Mouse (Mus musculus) gastrocnemius, adult 2 months (tissue): Measurements from ENCODE around the gene Tbx22. TPM values are rescaled to one million over a fixed set of nuclear protein-coding genes. Genes with fewer than 3 reads are reported as not detected.

Source experiments
- DNase-seq: peaks from one replicate; pipeline ENCODE4 v3.0.0; 2022
- H3K27ac ChIP-seq: fragments of 200-600 bp; 2 replicates; pipeline ENCODE4 v1.8.1; 2022; ENCODE audit warnings: mild to moderate bottlenecking
- H3K4me3 ChIP-seq: fragments of 200-600 bp; 2 replicates; pipeline ENCODE4 v1.8.1; 2022; ENCODE audit warnings: mild to moderate bottlenecking, moderate library complexity
- CTCF ChIP-seq: fragments of 200-600 bp; IDR thresholded peaks from 2 replicates; pipeline ENCODE4 v1.8.1; 2022; ENCODE audit warnings: antibody characterized with exemption, mild to moderate bottlenecking, moderate library complexity
- intact Hi-C: fragments of 180-260 bp; cut with DNase I; formaldehyde crosslinking; loops from one replicate; pipeline ENCODE4 v1.15.1; 2025
- long read RNA-seq, 2 experiments: library from polyadenylated mRNA; stranded (forward); transcript quantifications; one replicate each; pipeline ENCODE4 v2.0.0; 2021
- total RNA-seq, 2 experiments: library from RNA; stranded (reverse); gene quantifications; 2 replicates each; pipeline ENCODE4 v1.2.3; 2021

The Tbx22 gene
- total RNA-seq, result not detected
- long read RNA-seq, experiment 1, result 0 reads
- long read RNA-seq, experiment 2, result 0 reads

- intact Hi-C loops, result no loop called here
- Histone ChIP-seq H3K27ac (no peak within 1 kb of the TSS), H3K4me3 (no peak within 1 kb of the TSS)
- DNase-seq, result no peak
- TF ChIP-seq CTCF, result no peak
Observed at GRCm38 (mm10) chrX:107667664-107668063, at the start of gene Tbx22. Tbx22 (plus strand) TSS chrX:107667964.

- DNase-seq, result no peak
- intact Hi-C loops, result no loop called here
- no peak for TF ChIP-seq CTCF
Observed at GRCm38 (mm10) chrX:107668677-107669076, 913 bp downstream of the Tbx22 start.

GRCm38 (mm10) chrX:107679203-107679602, 11.4 kb downstream of the Tbx22 start:
- no peak for TF ChIP-seq CTCF
- Histone ChIP-seq H3K4me3 (peak overlapping the region; percentile 58), H3K27ac (no peak overlapping the region)
- intact Hi-C loops, result no loop called here
- DNase-seq, result no peak

More at GRCm38 (mm10) chrX:107668677-107669076, 913 bp downstream of the Tbx22 start:
- Histone ChIP-seq H3K4me3 (no peak overlapping the region), H3K27ac (no peak overlapping the region)

GRCm38 (mm10) chrX:107708584-107708983, 40.8 kb downstream of the Tbx22 start:
- intact Hi-C loops, result no loop called here
- Histone ChIP-seq H3K4me3 (no peak overlapping the region), H3K27ac (no peak overlapping the region)
- no peak for DNase-seq
- no peak for TF ChIP-seq CTCF

GRCm38 (mm10) chrX:107723541-107723940, 55.8 kb downstream of the Tbx22 start:
- no peak for DNase-seq
- TF ChIP-seq CTCF, result no peak
- no peak overlapping the region for H3K4me3 ChIP-seq
- intact Hi-C loops, result no loop called here
- H3K27ac ChIP-seq, result no peak overlapping the region

Other genes with a start within 250 kb of the Tbx22 start
- gene Tent5d, start 124.6 kb downstream of the Tbx22 start, total RNA-seq, result not detected
- 1 to 10 TPM; 4.1 to 4.5 TPM for gene 2610002M06Rik, start 148.4 kb downstream of the Tbx22 start, total RNA-seq